Mouse (Mus musculus) kidney, adult 2 months (tissue): Measurements from ENCODE around the gene Ryr1.

Source experiments
- CTCF ChIP-seq: fragments of 200-500 bp; conservative IDR thresholded peaks from 2 replicates; pipeline ENCODE4 v1.5.1; 2011; ENCODE audit warnings: low read depth, mild to moderate bottlenecking, control low read depth, low read length, moderate library complexity, mixed read lengths; ENCODE audit not compliant: insufficient read depth, insufficient read length
- POLR2A ChIP-seq: fragments of 200-500 bp; IDR thresholded peaks from one replicate; pipeline ENCODE4 v1.6.1; 2011; ENCODE audit warnings: low read depth, low read length, control low read depth

DNA sequence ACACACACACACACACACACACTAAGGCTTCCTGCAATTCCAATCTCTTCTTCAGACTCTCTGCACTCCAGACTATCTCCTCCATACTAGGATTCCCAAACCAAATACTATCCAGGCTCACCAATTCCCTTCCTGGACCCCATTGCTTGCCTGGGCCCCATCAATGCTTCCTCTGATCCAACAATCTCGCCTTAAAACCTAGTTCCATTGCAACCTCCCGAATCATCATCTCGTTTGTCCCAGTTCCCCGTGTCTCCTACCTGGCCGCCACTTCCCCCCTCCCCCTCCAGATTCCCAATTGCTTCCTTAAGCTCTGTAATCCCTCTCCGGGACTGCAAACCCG is 163.4 kb downstream of the Ryr1 start:
- TF ChIP-seq POLR2A, result no peak
- TF ChIP-seq CTCF, result no peak
